28 mouse cellular contexts compared by ENCODE assay signal in genomic region chr6:52517272-52517671, GRCm38 (mm10).
"Had no signal": no experiment of that assay in that cellular context is flagged by ENCODE, and none has a peak within 500 bp of the region (broad histone marks: within the 10 kb centered on the region; RNA-seq: fewer than 3 reads in every experiment).

No protein-coding gene starts in this region.

- H3K9me3 ChIP-seq: embryonic facial prominence, embryonic 10.5 days; embryonic facial prominence, embryonic 12.5 days; embryonic facial prominence, embryonic 13.5 days; embryonic facial prominence, embryonic 15.5 days; forebrain, embryonic 10.5 days; forebrain, embryonic 12.5 days; forebrain, embryonic 13.5 days; forebrain, embryonic 15.5 days had no signal

- H3K27ac ChIP-seq: embryonic facial prominence, embryonic 10.5 days; embryonic facial prominence, embryonic 12.5 days; embryonic facial prominence, embryonic 13.5 days; embryonic facial prominence, embryonic 15.5 days; forebrain, embryonic 10.5 days; forebrain, embryonic 12.5 days; forebrain, embryonic 13.5 days; forebrain, embryonic 15.5 days; gastrocnemius, adult 2 months; heart, adult 2 months had no signal

- H3K36me3 ChIP-seq: embryonic facial prominence, embryonic 10.5 days; embryonic facial prominence, embryonic 12.5 days; embryonic facial prominence, embryonic 13.5 days; embryonic facial prominence, embryonic 15.5 days; forebrain, embryonic 10.5 days; forebrain, embryonic 12.5 days; forebrain, embryonic 15.5 days had no signal

- DNase-seq: cerebellum, adult 2 months; cerebellum, adult 8-10 months; cerebellum, adult 9-10 months; cerebellum, adult 9-11 months; cerebellum, postnatal 10 days; cerebellum, postnatal 14 days; cerebellum, postnatal 25 days; cerebellum, postnatal 36 days; embryo, embryonic 11 days; forebrain, postnatal 0 days; gastrocnemius, adult 2 months; gastrocnemius, postnatal 10 days; gastrocnemius, postnatal 14 days; gastrocnemius, postnatal 25 days; heart, adult 11 months; heart, adult 18-20 months; heart, adult 2 months had no signal

- H3K4me1 ChIP-seq: embryonic facial prominence, embryonic 12.5 days; embryonic facial prominence, embryonic 13.5 days; embryonic facial prominence, embryonic 15.5 days; forebrain, embryonic 12.5 days; forebrain, embryonic 13.5 days; forebrain, embryonic 15.5 days had no signal

- H3K27me3 ChIP-seq: embryonic facial prominence, embryonic 12.5 days; embryonic facial prominence, embryonic 15.5 days; forebrain, embryonic 13.5 days; forebrain, embryonic 15.5 days had no signal

- H3K9ac ChIP-seq: embryonic facial prominence, embryonic 12.5 days; embryonic facial prominence, embryonic 13.5 days; embryonic facial prominence, embryonic 15.5 days; forebrain, embryonic 12.5 days; forebrain, embryonic 13.5 days; forebrain, embryonic 15.5 days; forebrain, postnatal 0 days had no signal

- ATAC-seq: forebrain, embryonic 13.5 days; forebrain, embryonic 14.5 days; forebrain, embryonic 15.5 days; forebrain, embryonic 16.5 days; forebrain, postnatal 0 days had no signal

- H3K4me2 ChIP-seq: embryonic facial prominence, embryonic 12.5 days; embryonic facial prominence, embryonic 13.5 days; embryonic facial prominence, embryonic 15.5 days; forebrain, embryonic 12.5 days; forebrain, embryonic 13.5 days; forebrain, embryonic 15.5 days had no signal

- H3K4me3 ChIP-seq: embryonic facial prominence, embryonic 10.5 days; embryonic facial prominence, embryonic 12.5 days; embryonic facial prominence, embryonic 13.5 days; embryonic facial prominence, embryonic 15.5 days; erythroblast, embryonic 14.5 days; forebrain, embryonic 10.5 days; forebrain, embryonic 12.5 days; forebrain, embryonic 13.5 days; forebrain, embryonic 15.5 days; gastrocnemius, adult 2 months; heart, adult 2 months had no signal
